Mouse (Mus musculus) MEL (cell line): ENCODE measurements around the gene Klhdc8a. TPM values are rescaled to one million over a fixed set of nuclear protein-coding genes. Genes with fewer than 3 reads are reported as not detected.

Source experiments
- DNase-seq: peaks from one replicate; pipeline ENCODE4 v3.0.0; 2011; ENCODE audit warnings: low read depth, low spot score
- H3K27ac ChIP-seq: 2 replicates; pipeline ENCODE4 v1.5.1; 2012; ENCODE audit warnings: low read depth, mild to moderate bottlenecking, control low read depth, low read length, moderate library complexity; ENCODE audit not compliant: control insufficient read depth
- H3K27me3 ChIP-seq, 2 experiments: fragments of 150-350 bp in 1 of 2; sonication (generic) in 1 of 2; 2 replicates each; pipeline ENCODE4 v1.6.1; 2012; ENCODE audit warnings: low read length in 2 of 2, mild to moderate bottlenecking in 2 of 2, improper control_type of control experiment in 1 of 2, moderate library complexity in 1 of 2; ENCODE audit not compliant: insufficient read depth in 2 of 2, control insufficient read depth in 1 of 2
- H3K36me3 ChIP-seq, 2 experiments: 2 replicates each; pipeline ENCODE4 v1.6.1; 2012 to 2014; ENCODE audit warnings: low read length in 2 of 2, improper control_type of control experiment in 1 of 2, inconsistent platforms in 1 of 2, mild to moderate bottlenecking in 1 of 2; ENCODE audit not compliant: insufficient read depth in 2 of 2, control insufficient read depth in 1 of 2
- H3K4me1 ChIP-seq, 2 experiments: fragments of 150-350 bp in 1 of 2; sonication (generic) in 1 of 2; 2 replicates each; pipeline ENCODE4 v1.6.1; 2012; ENCODE audit warnings: low read length in 2 of 2, improper control_type of control experiment in 1 of 2, mild to moderate bottlenecking in 1 of 2; ENCODE audit not compliant: insufficient read depth in 2 of 2, control insufficient read depth in 1 of 2
- H3K4me3 ChIP-seq, 2 experiments: fragments of 150-350 bp in 1 of 2; sonication (generic) in 1 of 2; 2 replicates each; pipeline ENCODE4 v1.5.1; 2012; ENCODE audit warnings: low read depth in 2 of 2, low read length in 2 of 2, mild to moderate bottlenecking in 2 of 2, moderate library complexity in 2 of 2, control low read depth in 1 of 2, improper control_type of control experiment in 1 of 2; ENCODE audit not compliant: control insufficient read depth in 1 of 2, insufficient read depth in 1 of 2
- H3K79me2 ChIP-seq: 2 replicates; pipeline ENCODE4 v1.6.1; 2012; ENCODE audit warnings: mild to moderate bottlenecking, low read length, moderate library complexity; ENCODE audit not compliant: control insufficient read depth, poor library complexity, insufficient read depth
- H3K9ac ChIP-seq: 2 replicates; pipeline ENCODE4 v1.6.1; 2012; ENCODE audit warnings: low read depth, mild to moderate bottlenecking, control low read depth, low read length, moderate library complexity; ENCODE audit not compliant: control insufficient read depth, poor library complexity, severe bottlenecking
- H3K9me3 ChIP-seq: fragments of 150-350 bp; sonication (generic); replicated peaks from 2 replicates; pipeline ENCODE4 v1.6.1; 2012; ENCODE audit warnings: mild to moderate bottlenecking, low read length, improper control_type of control experiment, moderate library complexity; ENCODE audit not compliant: insufficient read depth
- CHD2 ChIP-seq: IDR thresholded peaks from 2 replicates; pipeline ENCODE4 v1.6.1; 2011; ENCODE audit warnings: low read length, improper control_type of control experiment
- GABPA ChIP-seq: IDR thresholded peaks from 2 replicates; pipeline ENCODE4 v1.6.1; 2012; ENCODE audit warnings: low read depth, mild to moderate bottlenecking, inconsistent platforms, low read length, improper control_type of control experiment, moderate library complexity
- MAFK ChIP-seq: IDR thresholded peaks from 2 replicates; pipeline ENCODE4 v1.6.1; 2011; ENCODE audit warnings: low read depth, mild to moderate bottlenecking, low read length, improper control_type of control experiment, borderline replicate concordance
- MAZ ChIP-seq: IDR thresholded peaks from 2 replicates; pipeline ENCODE4 v1.6.1; 2012; ENCODE audit warnings: low read depth, mild to moderate bottlenecking, inconsistent platforms, low read length, improper control_type of control experiment
- RCOR1 ChIP-seq: IDR thresholded peaks from 2 replicates; pipeline ENCODE4 v1.6.1; 2012; ENCODE audit warnings: low read depth, mild to moderate bottlenecking, inconsistent platforms, low read length, improper control_type of control experiment
- SMC3 ChIP-seq: IDR thresholded peaks from 2 replicates; pipeline ENCODE4 v1.6.1; 2011; ENCODE audit warnings: low read depth, low read length, improper control_type of control experiment
- TCF12 ChIP-seq: IDR thresholded peaks from 2 replicates; pipeline ENCODE4 v1.6.1; 2014; ENCODE audit warnings: low read depth, mild to moderate bottlenecking, inconsistent platforms, low read length, improper control_type of control experiment, moderate library complexity
- UBTF ChIP-seq: IDR thresholded peaks from 2 replicates; pipeline ENCODE4 v1.6.1; 2012; ENCODE audit warnings: low read depth, mild to moderate bottlenecking, inconsistent platforms, low read length, improper control_type of control experiment, moderate library complexity, borderline replicate concordance; ENCODE audit not compliant: insufficient read depth
- USF1 ChIP-seq: IDR thresholded peaks from 2 replicates; pipeline ENCODE4 v1.6.1; 2014; ENCODE audit warnings: low read depth, mild to moderate bottlenecking, inconsistent platforms, low read length, improper control_type of control experiment, moderate library complexity
- USF2 ChIP-seq, 2 experiments: IDR thresholded peaks; 2 replicates each; pipeline ENCODE4 v1.6.1; 2011 to 2012; ENCODE audit warnings: improper control_type of control experiment in 2 of 2, low read length in 2 of 2, borderline replicate concordance in 1 of 2, inconsistent platforms in 1 of 2, low read depth in 1 of 2, mild to moderate bottlenecking in 1 of 2; ENCODE audit not compliant: insufficient read depth in 1 of 2
- ZC3H11A ChIP-seq: IDR thresholded peaks from 2 replicates; pipeline ENCODE4 v1.6.1; 2012; ENCODE audit warnings: low read depth, mild to moderate bottlenecking, inconsistent platforms, low read length, improper control_type of control experiment
- ZKSCAN1 ChIP-seq: IDR thresholded peaks from 2 replicates; pipeline ENCODE4 v1.6.1; 2012; ENCODE audit warnings: low read depth, mild to moderate bottlenecking, inconsistent platforms, low read length, improper control_type of control experiment, moderate library complexity
- polyA plus RNA-seq, 2 experiments: library from polyadenylated mRNA; stranded (reverse) in 1 of 2; unstranded in 1 of 2; fragments of >175 nt in 1 of 2; fragments of >200 nt in 1 of 2; gene quantifications; 2 replicates each; pipeline versions ENCODE4 v1.2.1 to v1.2.4; 2012; ENCODE audit warnings: low replicate concordance in 2 of 2, low read depth in 1 of 2; ENCODE audit not compliant: insufficient read length in 2 of 2, insufficient read depth in 1 of 2, missing spikeins in 1 of 2
- total RNA-seq: library from RNA; depleted of rRNA; stranded (reverse); fragments of 300-350 nt; gene quantifications from 2 replicates; pipeline ENCODE4 v1.2.3, GENCODE M21; 2012

Klhdc8a gene
- total and polyA plus RNA-seq, 3 experiments, result not detected

DNA sequence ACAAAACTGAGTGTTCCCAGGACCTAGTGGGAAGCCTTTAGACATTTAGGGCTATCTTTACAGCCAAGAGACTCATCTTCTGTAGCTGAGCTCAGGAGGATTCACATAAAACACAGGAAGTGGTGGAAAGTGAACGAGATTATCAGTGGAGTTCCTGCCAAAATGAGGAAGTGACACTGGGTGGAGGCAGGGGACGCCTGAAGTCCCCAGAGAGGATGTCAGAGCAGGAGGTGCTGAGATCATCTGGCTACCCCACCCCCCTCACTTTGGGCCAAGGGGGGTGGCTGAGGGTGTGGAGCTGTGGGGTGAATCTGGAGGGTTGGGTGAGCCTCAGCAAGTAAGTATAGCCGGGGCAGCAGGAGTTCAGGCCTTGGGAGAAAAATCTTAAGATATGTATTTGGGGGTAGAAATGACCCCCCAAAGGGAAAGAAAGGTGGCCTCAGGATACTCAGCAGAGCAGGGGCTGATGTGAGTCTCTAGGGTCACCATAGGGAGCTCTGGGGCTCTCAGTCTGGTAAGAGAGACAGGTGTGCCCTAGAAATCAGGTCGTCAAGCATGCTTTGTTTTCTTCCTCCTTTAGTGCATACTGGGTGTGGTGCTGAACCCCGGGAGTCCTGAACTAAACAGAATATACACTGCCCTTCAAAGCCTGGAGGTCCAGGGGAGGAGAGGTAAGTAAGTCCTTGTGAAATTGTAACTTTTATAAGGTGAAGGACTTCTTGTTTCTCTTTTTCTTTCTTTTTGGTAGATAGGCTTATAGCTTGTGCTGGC, 43.5 kb downstream of the Klhdc8a start (continued):
- no peak for TF ChIP-seq GABPA
- peak; percentile 9; the same call in 1 of the 2 replicates for TF ChIP-seq SMC3
- peak; percentile 96 for TF ChIP-seq MAZ
- peak; percentile 87 for TF ChIP-seq TCF12

DNA sequence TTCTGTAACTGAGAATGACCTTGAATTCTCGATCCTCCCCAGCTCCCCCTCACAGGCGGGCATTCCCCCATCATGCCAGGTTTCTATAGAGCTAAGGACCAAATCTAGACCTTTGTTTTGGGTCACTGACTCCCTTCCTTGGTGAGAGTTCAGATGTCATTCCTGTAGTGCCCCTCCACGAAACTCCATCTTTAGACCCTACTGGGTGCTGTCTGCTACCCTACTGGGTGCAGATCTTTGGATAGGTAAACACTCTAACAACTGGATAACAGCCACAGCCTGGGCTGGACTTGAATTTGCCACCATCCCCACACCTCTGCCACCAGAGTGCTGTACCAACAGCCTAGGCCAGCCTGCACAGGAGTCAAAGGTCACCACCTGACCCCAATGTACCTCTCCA, 44.1 kb downstream of the Klhdc8a start:
- peak overlapping the region; percentile 81 for H3K27ac ChIP-seq
- H3K79me2 ChIP-seq, result no peaks in the 10 kb centered on the region
- H3K9ac ChIP-seq, result peak overlapping the region; percentile 52
- peaks cover 8 to 36% of the 10 kb centered on the region in 2 experiments for H3K4me1 ChIP-seq
- H3K36me3 ChIP-seq, result peaks cover 0 to 28% of the 10 kb centered on the region in 2 experiments; a peak in 2 of 4 replicates
- no peak for DNase-seq
- peak overlapping the region in 1 of 2 experiments; percentile 33; a peak in 2 of 4 replicates for H3K4me3 ChIP-seq
- H3K27me3 ChIP-seq, result no peaks in the 10 kb centered on the region
- no peaks in the 10 kb centered on the region for H3K9me3 ChIP-seq
- TF ChIP-seq ZKSCAN1 (peak; percentile 96), UBTF (no peak)

DNA sequence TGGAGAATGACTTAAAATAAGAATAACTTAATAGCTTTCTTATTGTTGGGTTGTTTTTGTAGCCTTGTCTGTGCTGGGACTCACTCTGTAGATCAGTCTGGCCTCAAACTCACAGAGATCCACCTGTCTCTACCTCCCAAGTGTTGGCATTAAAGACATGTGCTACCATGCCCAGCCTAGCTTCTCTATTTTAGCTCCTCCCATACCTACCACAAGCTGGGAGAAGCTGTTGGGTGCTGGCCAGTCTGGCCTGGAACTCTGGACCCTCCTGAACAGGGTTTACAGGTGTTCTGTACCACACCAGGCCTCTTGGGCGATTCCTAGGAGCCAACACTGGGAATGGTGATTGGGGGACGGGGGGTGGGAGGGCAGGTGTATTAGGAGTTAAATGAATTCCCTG, 44.8 kb downstream of the Klhdc8a start:
- H3K9ac ChIP-seq, result no peak overlapping the region
- DNase-seq, result peak; percentile 50
- H3K79me2 ChIP-seq, result no peaks in the 10 kb centered on the region
- H3K4me1 ChIP-seq, result peaks cover 8 to 34% of the 10 kb centered on the region in 2 experiments
- no peak overlapping the region for H3K27ac ChIP-seq
- no peak overlapping the region for H3K4me3 ChIP-seq
- TF ChIP-seq ZKSCAN1 (no peak), RCOR1 (no peak), ZC3H11A (no peak), CHD2 (no peak), MAFK (no peak), USF1 (no peak), USF2 (IDR thresholded peaks at IDR 0.05; ENCODE audit: borderline replicate concordance in 1 of 2, insufficient read depth in 1 of 2, low read depth in 1 of 2, low read length in 2 of 2) (no peak)
- no peaks in the 10 kb centered on the region for H3K9me3 ChIP-seq
- peaks cover 0 to 27% of the 10 kb centered on the region in 2 experiments; a peak in 2 of 4 replicates for H3K36me3 ChIP-seq
- H3K27me3 ChIP-seq, result no peaks in the 10 kb centered on the region
